Comparison of ENCODE assay signal across 28 mouse cellular contexts in the genomic region with DNA sequence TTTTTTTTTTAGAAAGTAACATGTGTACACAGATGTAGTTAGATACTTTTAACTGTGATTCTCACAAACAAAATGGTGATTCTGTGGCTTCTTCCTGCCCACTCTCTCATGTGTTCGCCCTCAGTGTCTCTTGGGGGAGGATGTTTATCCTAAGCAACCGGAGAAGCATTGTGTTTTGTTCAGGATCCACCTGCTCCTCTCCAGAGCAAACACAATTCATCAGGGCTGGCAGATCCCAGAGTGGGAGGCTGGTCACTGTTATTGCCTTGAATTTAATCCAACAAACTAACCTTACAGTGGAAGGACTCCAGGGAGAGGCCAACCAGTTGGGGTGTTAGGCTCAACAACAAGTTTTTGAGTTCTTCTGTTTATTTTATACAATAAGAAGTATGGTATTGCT. TPM values are rescaled to one million over a fixed set of nuclear protein-coding genes. Genes with fewer than 3 reads are reported as not detected.
A peak's percentile ranks its signal among the peaks of the same experiment; 100 is the strongest.
DNase-seq lines count a peak whose midpoint lies in the region; ATAC-seq and TF ChIP-seq lines count a peak whose summit lies in the region.
"Had no signal": no experiment of that assay in that cellular context is flagged by ENCODE, and none has a peak within 500 bp of the region (broad histone marks: within the 10 kb centered on the region; RNA-seq: fewer than 3 reads in every experiment).

No protein-coding gene starts in this region.

- no peak for DNase-seq in gastrocnemius, adult 2 months
- no peak for DNase-seq in gastrocnemius, postnatal 10 days
- DNase-seq in kidney, postnatal 10 days, result no peak
- DNase-seq in lung, postnatal 14 days, result no peak
- no peak for DNase-seq in spleen, adult 18-20 months
- DNase-seq: adrenal gland, adult 2 months; adrenal gland, postnatal 36 days; cerebellum, adult 2 months; cerebellum, postnatal 14 days; forebrain, postnatal 0 days; gastrocnemius, postnatal 14 days; liver, postnatal 0 days; right cerebral cortex, postnatal 25 days; thymus, postnatal 14 days had no signal

- 0 out of 2 replicates have a peak, but pooled peaks cover 3% of the 10 kb centered on the region for H3K36me3 ChIP-seq in kidney, embryonic 15.5 days
- no peaks in the 10 kb centered on the region for H3K36me3 ChIP-seq in lung, embryonic 15.5 days
- H3K36me3 ChIP-seq: embryonic facial prominence, embryonic 10.5 days; embryonic facial prominence, embryonic 15.5 days; forebrain, embryonic 12.5 days; liver, embryonic 12.5 days; midbrain, embryonic 10.5 days; midbrain, embryonic 15.5 days had no signal

- no peak overlapping the region for H3K4me3 ChIP-seq in gastrocnemius, adult 2 months
- H3K4me3 ChIP-seq in kidney, embryonic 15.5 days (replicated peaks), result no peak overlapping the region
- no peak overlapping the region for H3K4me3 ChIP-seq in lung, embryonic 15.5 days
- H3K4me3 ChIP-seq: embryonic facial prominence, embryonic 10.5 days; embryonic facial prominence, embryonic 15.5 days; forebrain, embryonic 12.5 days; layer of hippocampus, adult 2 months; liver, embryonic 12.5 days; midbrain, embryonic 10.5 days; midbrain, embryonic 15.5 days had no signal

- ATAC-seq in kidney, embryonic 15.5 days (replicated peaks; ENCODE audit: low FRiP score), result peak; percentile 90
- ATAC-seq in lung, embryonic 15.5 days (ENCODE audit: borderline replicate concordance, extremely low read depth, low FRiP score, low TSS enrichment), result 0 out of 2 replicates have a peak, but pooled peaks have one; percentile 27
- ATAC-seq: activated CD4-positive, CD25-positive, alpha-beta regulatory T cell, adult 4 months; forebrain, postnatal 0 days; intestine, postnatal 0 days; liver, embryonic 12.5 days; liver, postnatal 0 days; midbrain, embryonic 15.5 days had no signal

- WGBS in kidney, embryonic 15.5 days, result 17% methylated on average over 2 of the region's 2 CpGs
- WGBS in lung, embryonic 15.5 days, result 24% methylated on average over 2 of the region's 2 CpGs

- H3K9me3 ChIP-seq in kidney, embryonic 15.5 days (replicated peaks), result no peaks in the 10 kb centered on the region
- no peaks in the 10 kb centered on the region for H3K9me3 ChIP-seq in lung, embryonic 15.5 days
- H3K9me3 ChIP-seq: embryonic facial prominence, embryonic 10.5 days; embryonic facial prominence, embryonic 15.5 days; forebrain, embryonic 12.5 days; liver, embryonic 12.5 days; midbrain, embryonic 10.5 days; midbrain, embryonic 15.5 days had no signal

- peak overlapping the region; percentile 46; the same call in 1 of the 2 replicates for H3K27ac ChIP-seq in gastrocnemius, adult 2 months
- no peak overlapping the region for H3K27ac ChIP-seq in kidney, embryonic 15.5 days
- H3K27ac ChIP-seq in lung, embryonic 15.5 days, result no peak overlapping the region
- H3K27ac ChIP-seq: embryonic facial prominence, embryonic 10.5 days; embryonic facial prominence, embryonic 15.5 days; forebrain, embryonic 12.5 days; hindbrain, embryonic 14.5 days; layer of hippocampus, adult 2 months; liver, embryonic 12.5 days; midbrain, embryonic 10.5 days; midbrain, embryonic 15.5 days had no signal

- intact Hi-C loops in gastrocnemius, adult 2 months (cut with DNase I), result no loop called here

- no peak overlapping the region for H3K4me2 ChIP-seq in kidney, embryonic 15.5 days
- H3K4me2 ChIP-seq in lung, embryonic 15.5 days, result no peak overlapping the region
- H3K4me2 ChIP-seq: embryonic facial prominence, embryonic 15.5 days; forebrain, embryonic 12.5 days; heart, embryonic 11.5 days; hindbrain, embryonic 14.5 days; liver, embryonic 12.5 days; midbrain, embryonic 15.5 days had no signal

- no peak overlapping the region for H3K9ac ChIP-seq in kidney, embryonic 15.5 days
- no peak overlapping the region for H3K9ac ChIP-seq in lung, embryonic 15.5 days
- H3K9ac ChIP-seq: embryonic facial prominence, embryonic 15.5 days; forebrain, embryonic 12.5 days; forebrain, postnatal 0 days; hindbrain, embryonic 14.5 days; liver, embryonic 12.5 days; liver, postnatal 0 days; midbrain, embryonic 15.5 days had no signal

- no peaks in the 10 kb centered on the region for H3K4me1 ChIP-seq in kidney, embryonic 15.5 days
- no peaks in the 10 kb centered on the region for H3K4me1 ChIP-seq in lung, embryonic 15.5 days
- H3K4me1 ChIP-seq: embryonic facial prominence, embryonic 10.5 days; embryonic facial prominence, embryonic 15.5 days; forebrain, embryonic 12.5 days; liver, embryonic 12.5 days; midbrain, embryonic 10.5 days; midbrain, embryonic 15.5 days had no signal

- H3K27me3 ChIP-seq in kidney, embryonic 15.5 days, result no peaks in the 10 kb centered on the region
- no peaks in the 10 kb centered on the region for H3K27me3 ChIP-seq in lung, embryonic 15.5 days
- H3K27me3 ChIP-seq: CH12.LX; embryonic facial prominence, embryonic 15.5 days; forebrain, embryonic 12.5 days; liver, embryonic 12.5 days; midbrain, embryonic 15.5 days had no signal

- TF ChIP-seq CTCF in gastrocnemius, adult 2 months (IDR thresholded peaks at IDR 0.05), result no peak

RNA-seq across cellular contexts. Expression of a gene that starts 17.1 kb away (rescaled TPM):
- 10 to 100 TPM; 32.8 to 49.3 TPM for total RNA-seq in gastrocnemius, adult 2 months (2021)
- 100 to 1,000 TPM; 162 to 196 TPM for total RNA-seq in gastrocnemius, postnatal 10 days (2021)
- polyA plus RNA-seq in kidney, embryonic 15.5 days (2015; fragmentation: Nextera tagmentation; extraction: Ambion mirVana), result 95.6 TPM in 2 replicates
- 179 and 183 TPM in 2 replicates for polyA plus RNA-seq in lung, embryonic 15.5 days (2015; fragmentation: Nextera tagmentation; extraction: Ambion mirVana)
- total RNA-seq: CH12.LX had no signal
